Mouse (Mus musculus): ENCODE data around the gene Spon2.

The Spon2 gene

DNA sequence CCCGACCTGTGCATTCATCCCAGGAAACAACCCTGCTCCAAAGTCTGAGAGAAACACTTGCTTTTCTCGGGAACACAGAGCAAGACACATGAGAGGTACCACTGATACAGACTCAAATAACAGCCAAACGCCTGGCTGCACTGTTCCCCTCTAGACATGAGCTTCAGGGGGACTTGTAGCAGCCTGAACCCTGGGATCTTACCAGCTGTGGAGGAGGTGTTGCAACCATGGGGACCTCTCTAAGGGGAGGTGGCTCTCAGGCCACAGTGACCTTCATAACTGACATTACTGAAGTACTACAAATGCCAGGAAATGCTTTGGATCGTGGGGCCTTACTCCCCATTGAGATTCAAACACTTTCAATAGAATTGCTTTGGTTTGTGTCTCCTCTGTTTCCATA lies 3.5 kb downstream of the Spon2 start:
- DNase-seq = no peak

DNA sequence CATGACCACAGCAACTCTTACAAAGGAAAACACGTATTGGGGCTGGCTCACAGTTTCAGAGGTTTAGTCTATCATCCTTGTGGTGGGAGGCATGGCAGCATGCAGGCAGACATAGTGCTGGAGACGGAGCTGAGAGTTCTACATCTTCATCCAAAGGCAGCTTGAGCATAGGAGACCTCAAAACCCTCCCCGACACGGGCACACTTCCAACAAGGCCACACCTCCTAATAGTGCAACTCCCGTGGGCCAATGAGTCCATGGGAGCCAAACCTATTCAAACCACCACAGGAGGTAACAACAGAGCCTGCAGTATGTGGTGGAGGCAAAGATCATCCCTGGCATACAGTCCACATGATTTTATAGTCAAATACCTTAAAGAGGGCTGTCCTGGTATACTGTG lies 7.0 kb downstream of the Spon2 start:
- DNase-seq = peak; percentile 6

DNA sequence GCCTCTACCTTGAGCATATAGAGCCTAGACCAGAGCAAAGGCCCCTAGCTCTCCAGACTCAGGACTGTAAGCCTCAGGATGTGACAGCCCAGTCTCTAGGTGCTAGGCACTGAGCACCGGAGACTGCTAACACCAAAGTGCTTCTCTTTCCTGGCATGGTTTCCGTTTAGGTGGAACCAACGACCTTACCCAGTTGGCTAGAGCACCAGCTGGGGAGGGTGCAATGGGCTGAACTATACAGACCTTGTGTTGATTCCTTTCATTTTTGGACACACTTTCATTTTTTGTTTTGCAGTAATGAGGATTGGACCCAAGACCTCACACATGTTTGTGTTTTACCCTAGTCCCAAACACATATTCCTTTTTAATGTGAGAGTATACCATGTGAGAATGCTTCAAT lies 7.7 kb downstream of the Spon2 start:
- peak; percentile 2 for DNase-seq

DNA sequence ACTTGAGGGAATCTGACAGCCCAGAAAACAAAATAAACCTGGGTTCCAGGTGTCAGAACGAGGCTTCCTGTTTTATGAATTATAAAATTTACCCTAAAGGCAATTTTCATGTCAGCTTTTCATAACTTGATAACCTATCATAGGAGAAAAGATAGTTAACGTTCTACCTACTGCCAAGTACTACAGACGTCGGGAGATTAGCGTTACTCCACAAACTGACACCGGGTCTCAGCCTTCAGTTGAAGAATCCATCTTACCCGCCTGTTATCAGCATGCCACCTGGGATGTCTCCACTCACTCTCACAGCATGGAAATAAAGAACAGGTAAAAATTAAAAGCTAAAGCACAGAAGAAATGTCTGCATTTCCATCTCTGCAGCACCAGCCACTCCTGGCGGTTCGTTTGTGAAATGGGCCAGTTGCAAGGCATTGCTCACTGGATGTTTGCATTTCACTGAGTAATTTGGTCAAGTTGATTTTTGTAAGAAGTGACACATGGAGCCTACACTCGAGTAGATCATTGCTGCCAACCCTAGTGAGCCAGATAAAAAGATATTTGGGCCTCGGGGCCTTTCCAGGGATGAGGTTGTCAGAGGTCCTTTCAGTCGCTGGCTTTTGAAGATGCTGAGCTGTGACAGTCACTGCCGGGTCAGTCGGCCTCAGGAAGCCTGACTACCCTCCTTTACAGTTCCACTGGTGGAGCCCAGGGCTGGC lies 9.6 kb downstream of the Spon2 start:
- DNase-seq = peak; percentile 3

DNA sequence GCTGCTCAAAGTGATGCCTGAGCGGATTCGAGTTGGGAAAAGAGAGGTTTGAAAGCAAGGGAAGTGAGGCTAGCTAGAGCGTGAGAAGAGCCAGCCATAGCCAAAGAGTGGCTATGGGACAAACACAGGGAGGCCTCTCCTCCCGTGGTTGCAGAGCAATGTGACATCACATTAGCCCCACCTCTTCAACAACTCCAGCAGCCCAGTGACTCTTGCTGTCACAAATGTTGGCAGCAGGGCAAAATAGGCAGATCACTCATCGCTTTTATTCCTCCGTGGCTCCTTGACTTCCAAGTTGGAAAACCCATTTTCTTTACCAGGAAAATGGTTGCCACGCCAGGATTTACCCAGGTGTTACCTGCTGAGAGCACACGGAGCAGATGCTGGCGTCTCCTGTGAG lies 11.1 kb downstream of the Spon2 start:
- DNase-seq = peak; percentile 2

DNA sequence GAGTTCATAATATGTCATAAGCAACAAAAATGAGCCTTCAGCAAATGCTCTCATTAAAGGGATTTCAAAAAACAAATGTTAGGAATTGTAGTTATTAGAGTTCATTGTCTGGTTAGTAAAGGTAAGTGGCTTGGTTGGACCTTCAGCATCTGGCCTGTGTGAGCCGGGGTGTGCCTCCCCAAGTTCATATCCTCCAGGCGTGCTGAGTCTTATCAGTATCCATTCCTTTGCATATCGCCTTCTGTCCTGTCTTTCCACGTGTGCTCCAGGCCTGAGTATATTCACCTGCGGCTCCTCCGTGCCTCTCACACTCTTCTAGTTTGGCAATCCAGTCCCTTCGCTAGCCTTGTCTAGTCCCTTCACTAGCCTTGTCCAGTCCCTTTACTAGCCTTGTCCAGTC lies 11.9 kb downstream of the Spon2 start:
- DNase-seq = no peak

DNA sequence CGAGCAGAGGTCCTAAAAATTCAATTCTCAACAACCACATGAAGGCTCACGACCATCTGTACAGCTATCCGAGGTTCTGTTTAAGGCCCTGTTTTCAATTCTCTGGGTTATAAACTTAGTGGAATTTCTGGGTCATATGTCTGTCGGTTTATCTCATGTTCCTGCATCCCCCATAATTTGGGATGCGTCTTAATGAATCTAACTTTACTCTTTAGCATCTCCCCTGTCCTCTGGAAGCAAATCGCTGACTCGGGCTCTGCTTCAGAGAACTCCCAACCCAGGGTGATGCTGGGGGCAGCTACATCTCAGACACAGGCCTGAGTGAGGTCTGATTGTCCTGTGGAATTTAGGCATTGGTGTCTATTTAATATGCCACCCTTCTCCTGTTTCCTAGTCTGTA lies 14.0 kb downstream of the Spon2 start:
- DNase-seq = no peak

DNA sequence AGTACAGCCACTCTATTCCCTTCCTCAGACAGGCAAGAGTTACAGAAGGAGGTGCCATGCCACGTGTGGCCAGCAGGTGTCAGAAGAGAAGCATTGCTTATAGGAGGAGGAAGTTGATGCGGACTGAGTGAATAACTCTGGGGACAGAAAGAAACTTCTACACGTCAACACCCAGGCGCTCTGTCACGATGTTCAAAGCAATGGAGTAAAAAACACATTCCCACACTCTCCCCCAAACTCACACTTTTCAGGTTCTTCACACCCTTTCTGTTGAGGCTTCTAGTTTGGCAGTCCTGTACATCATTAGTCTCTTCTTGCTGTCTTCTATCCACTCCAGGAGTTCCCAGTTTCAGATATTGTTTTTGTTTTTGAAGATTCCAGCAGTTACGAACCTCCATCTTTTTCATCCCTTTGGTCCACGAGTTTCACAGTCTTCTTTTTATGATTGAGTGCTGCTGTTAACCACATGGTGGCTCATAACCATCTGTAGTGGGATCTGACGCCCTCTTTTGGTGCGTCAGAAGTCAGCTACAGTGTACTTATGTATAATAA lies 14.5 kb downstream of the Spon2 start:
- DNase-seq = peak; percentile 92

DNA sequence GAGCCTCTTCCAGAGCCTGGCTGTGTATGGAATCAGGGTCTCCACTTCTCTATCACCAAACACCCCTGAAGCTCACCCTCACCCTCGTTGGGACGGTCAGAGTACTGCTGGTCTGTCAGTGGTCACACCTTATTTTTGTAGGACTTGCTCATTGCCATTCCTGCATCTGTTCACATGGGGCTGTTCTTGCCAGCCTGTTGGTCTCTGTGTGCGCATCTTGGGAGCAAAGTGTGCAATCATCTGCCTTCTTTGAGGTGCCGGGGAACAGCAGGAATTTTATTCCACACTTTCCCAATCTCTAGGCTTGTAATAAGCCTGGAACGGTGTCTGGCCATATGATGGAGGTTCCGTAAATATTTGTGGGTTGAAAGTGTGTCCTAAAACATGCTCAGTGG lies 15.1 kb downstream of the Spon2 start:
- no peak for DNase-seq

DNA sequence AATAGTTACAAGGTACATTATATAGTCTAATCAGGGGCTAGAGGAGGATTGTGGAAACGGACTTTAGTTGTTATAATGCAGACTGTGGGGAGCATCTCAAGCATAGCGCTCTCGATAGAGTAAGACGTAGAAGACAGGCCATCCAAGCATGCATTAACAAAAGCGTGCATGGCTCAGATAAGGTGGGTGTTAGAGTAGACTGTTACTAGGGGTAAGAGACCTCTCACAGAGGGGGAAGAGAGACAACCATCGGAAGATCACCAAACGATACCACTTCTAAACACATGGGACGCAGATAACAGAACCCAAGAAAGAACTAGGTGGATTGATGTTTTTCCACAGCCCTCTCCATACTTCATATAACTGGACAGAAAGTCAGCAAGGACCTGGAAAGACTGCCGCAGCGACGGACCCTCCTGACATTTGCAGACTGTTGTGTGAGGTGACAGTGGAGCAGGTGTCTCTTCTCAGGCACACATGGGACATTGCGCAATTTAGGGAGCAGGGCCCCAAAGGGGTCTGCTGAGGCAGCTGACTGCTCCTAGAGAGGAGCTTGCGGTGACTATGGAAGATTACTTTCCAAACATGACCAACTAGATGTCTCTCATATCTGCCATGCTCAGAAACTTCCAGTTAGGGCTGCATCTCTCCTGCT lies 15.6 kb downstream of the Spon2 start:
- no peak for DNase-seq

DNA sequence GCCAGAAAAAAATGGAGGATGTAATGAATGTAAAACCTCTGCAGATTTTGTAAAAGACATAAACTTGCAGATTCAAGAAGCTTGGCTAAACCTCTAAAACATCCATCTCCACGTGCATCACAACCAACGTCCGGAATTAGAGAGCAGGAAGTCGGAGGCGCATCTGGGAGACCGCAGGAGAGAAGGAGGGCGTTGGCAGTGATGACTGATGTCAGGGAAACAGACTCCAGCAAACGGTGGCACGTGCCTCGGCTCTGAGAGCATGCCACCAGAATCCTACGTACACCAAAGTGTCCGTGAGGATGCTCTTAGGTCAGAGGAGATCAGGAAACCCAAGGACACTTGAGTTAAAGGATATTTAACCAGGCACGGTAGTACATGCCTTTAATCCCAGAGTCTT lies 16.6 kb downstream of the Spon2 start:
- no peak for DNase-seq

DNA sequence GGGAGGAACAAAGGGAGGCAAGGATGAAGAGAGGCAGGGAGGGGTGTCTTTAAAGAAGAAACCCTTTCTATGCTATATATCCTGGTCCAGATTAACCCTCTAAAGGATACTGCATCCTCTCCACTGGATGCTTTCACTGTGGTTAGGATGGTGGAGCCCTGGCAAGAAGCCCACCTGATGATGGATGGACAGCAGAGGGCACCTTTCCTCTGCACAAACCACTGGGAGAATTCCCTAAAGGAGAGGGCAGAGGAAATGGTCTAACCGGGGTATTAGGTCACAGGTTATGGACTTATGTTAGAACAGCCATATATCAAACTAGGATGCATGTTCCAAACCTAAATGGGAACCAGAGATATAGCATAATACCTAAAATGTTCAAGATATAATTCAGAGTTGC lies 18.2 kb downstream of the Spon2 start:
- DNase-seq = no peak

DNA sequence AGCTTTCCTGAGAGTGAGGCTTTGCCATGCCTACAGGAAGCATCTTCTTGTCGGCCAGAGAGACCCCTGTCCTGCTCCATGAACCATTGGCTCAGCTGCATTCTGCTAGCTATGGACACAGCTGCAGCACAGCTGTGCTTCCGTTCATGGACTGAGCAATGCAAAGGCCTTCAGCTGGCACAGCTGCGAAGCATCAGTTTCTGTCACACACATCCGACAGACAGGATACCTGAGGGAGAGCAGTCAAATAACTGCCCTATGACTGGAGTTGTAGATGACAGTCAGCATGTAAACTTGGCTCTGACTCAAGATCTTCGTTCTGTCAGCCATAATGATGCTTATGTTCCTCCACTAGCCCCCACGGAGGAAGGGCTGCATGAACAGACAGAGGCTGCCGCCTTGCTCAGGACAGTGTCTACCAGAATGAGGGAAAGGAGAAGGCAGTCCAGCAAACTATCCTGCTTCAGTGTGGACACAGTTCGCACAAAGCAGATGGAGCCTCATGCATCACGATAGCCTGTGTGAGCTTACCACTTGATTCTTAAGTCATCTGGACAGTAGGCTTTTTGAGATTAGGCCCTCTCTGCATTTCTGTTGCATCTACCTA lies 22.9 kb downstream of the Spon2 start:
- DNase-seq = peak; percentile 63

DNA sequence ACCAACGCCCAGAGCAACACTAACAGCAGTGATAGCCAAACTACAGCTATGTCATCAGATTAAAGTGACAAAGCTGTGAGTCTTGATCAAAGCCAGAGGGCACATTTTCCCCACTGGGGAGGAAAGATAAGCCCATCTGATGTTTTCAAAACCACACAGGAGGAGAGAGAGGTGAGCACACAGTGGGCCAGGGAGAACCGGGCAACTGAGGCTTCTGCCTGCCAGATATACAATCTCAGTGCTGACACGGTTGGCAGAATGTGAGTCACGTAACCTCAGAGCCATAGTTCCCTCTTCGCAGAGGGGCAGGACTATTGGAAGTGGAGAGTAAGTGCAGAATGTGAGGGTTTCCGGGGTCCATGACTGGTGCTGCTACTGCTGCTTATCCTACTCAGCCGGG lies 24.7 kb downstream of the Spon2 start:
- no peak for DNase-seq

Measured in kidney, postnatal 10 days (tissue).